Mouse (Mus musculus) myocyte (in vitro differentiated cells): ENCODE data around the gene Cgref1. TPM values are rescaled to one million over a fixed set of nuclear protein-coding genes. Genes with fewer than 3 reads are reported as not detected.

ENCODE experiments used
- H3K27me3 ChIP-seq: one replicate; pipeline ENCODE4 v1.6.1; 2011; ENCODE audit not compliant: control insufficient read depth, insufficient read depth, insufficient read length
- H3K36me3 ChIP-seq: one replicate; pipeline ENCODE4 v1.6.1; 2011; ENCODE audit not compliant: control insufficient read depth, insufficient read depth
- H3K4me2 ChIP-seq: one replicate; pipeline ENCODE4 v1.6.1; 2011; ENCODE audit warnings: low read depth, control low read depth
- H3K4me3 ChIP-seq: one replicate; pipeline ENCODE4 v1.5.1; 2011; ENCODE audit warnings: mild to moderate bottlenecking, control low read depth, moderate library complexity
- H3K79me2 ChIP-seq: one replicate; pipeline ENCODE4 v1.6.1; 2011; ENCODE audit not compliant: control insufficient read depth, insufficient read depth
- H3ac ChIP-seq: one replicate; pipeline ENCODE4 v1.6.1; 2011; ENCODE audit not compliant: control insufficient read depth, insufficient read length
- CEBPB ChIP-seq: IDR thresholded peaks from 2 replicates; pipeline ENCODE4 v1.6.1; 2011; ENCODE audit warnings: mild to moderate bottlenecking, moderate library complexity; ENCODE audit not compliant: poor library complexity, insufficient read depth, severe bottlenecking
- E2F4 ChIP-seq: IDR thresholded peaks from one replicate; pipeline ENCODE4 v1.6.1; 2011; ENCODE audit warnings: mild to moderate bottlenecking, control low read depth, moderate library complexity; ENCODE audit not compliant: insufficient read depth
- MAX ChIP-seq: IDR thresholded peaks from one replicate; pipeline ENCODE4 v1.6.1; 2011; ENCODE audit warnings: low read depth, mild to moderate bottlenecking, control low read depth
- MYOD1 ChIP-seq, 3 experiments: IDR thresholded peaks; one replicate each; pipeline ENCODE4 v1.6.1; 2011; ENCODE audit warnings: control low read depth in 2 of 3, low read depth in 2 of 3, mild to moderate bottlenecking in 2 of 3, moderate library complexity in 1 of 3; ENCODE audit not compliant: insufficient read length in 2 of 3, control insufficient read depth in 1 of 3
- MYOG ChIP-seq, 3 experiments: IDR thresholded peaks; one replicate each; pipeline ENCODE4 v1.6.1; 2011; ENCODE audit warnings: control low read depth in 2 of 3, low read depth in 2 of 3, mild to moderate bottlenecking in 2 of 3; ENCODE audit not compliant: insufficient read length in 2 of 3, control insufficient read depth in 1 of 3, insufficient read depth in 1 of 3
- POLR2A ChIP-seq: IDR thresholded peaks from one replicate; pipeline ENCODE4 v1.6.1; 2011; ENCODE audit warnings: low read depth, mild to moderate bottlenecking, control low read depth, moderate library complexity; ENCODE audit not compliant: insufficient read length
- POLR2AphosphoS2 ChIP-seq: IDR thresholded peaks from one replicate; pipeline ENCODE4 v1.6.1; 2011; ENCODE audit warnings: low read depth, control low read depth; ENCODE audit not compliant: insufficient read length
- REST ChIP-seq: IDR thresholded peaks from one replicate; pipeline ENCODE4 v1.6.1; 2011; ENCODE audit warnings: mild to moderate bottlenecking, control low read depth, moderate library complexity; ENCODE audit not compliant: insufficient read depth, insufficient read length
- SRF ChIP-seq: IDR thresholded peaks from one replicate; pipeline ENCODE4 v1.6.1; 2011; ENCODE audit warnings: low read depth; ENCODE audit not compliant: control insufficient read depth, insufficient read length
- TCF12 ChIP-seq: IDR thresholded peaks from one replicate; pipeline ENCODE4 v1.6.1; 2011; ENCODE audit warnings: mild to moderate bottlenecking, control low read depth; ENCODE audit not compliant: poor library complexity, insufficient read depth, severe bottlenecking
- TCF3 ChIP-seq: IDR thresholded peaks from one replicate; pipeline ENCODE4 v1.6.1; 2011; ENCODE audit warnings: low read depth, control low read depth; ENCODE audit not compliant: insufficient read length
- USF1 ChIP-seq: IDR thresholded peaks from one replicate; pipeline ENCODE4 v1.6.1; 2011; ENCODE audit warnings: low read depth, mild to moderate bottlenecking, control low read depth, moderate library complexity
- polyA plus RNA-seq: library from polyadenylated mRNA; unstranded; fragments of >200 nt; fragmentation: generic; extraction: Trizol; gene quantifications from one replicate; pipeline ENCODE4 v1.2.1, GENCODE M21; 2012; ENCODE audit warnings: missing spikeins

The Cgref1 gene
- polyA plus RNA-seq, 1 experiment = 26.2 TPM

GRCm38 (mm10) chr5:30954556-30954955 is 9.2 kb upstream of the Cgref1 start:
- no peak overlapping the region for H3K4me3 ChIP-seq
- no peak for TF ChIP-seq CEBPB
- TF ChIP-seq MAX = no peak
- TF ChIP-seq POLR2AphosphoS2 = peak; percentile 54
- peak; percentile 47 for TF ChIP-seq POLR2A
- H3K4me2 ChIP-seq = no peak overlapping the region
- peaks cover 36% of the 10 kb centered on the region for H3K36me3 ChIP-seq
- peaks cover 41% of the 10 kb centered on the region for H3K79me2 ChIP-seq
- H3K27me3 ChIP-seq = no peaks in the 10 kb centered on the region
- no peak overlapping the region for H3ac ChIP-seq

- H3K4me2 ChIP-seq = no peak overlapping the region
- H3ac ChIP-seq = no peak overlapping the region
- peaks cover 36% of the 10 kb centered on the region for H3K36me3 ChIP-seq
- no peaks in the 10 kb centered on the region for H3K27me3 ChIP-seq
- TF ChIP-seq MYOD1 (IDR thresholded peaks at IDR 0.05; ENCODE audit: control insufficient read depth in 1 of 3, insufficient read length in 2 of 3, low read depth in 2 of 3) (no peak), POLR2AphosphoS2 (peak; percentile 40), TCF3 (no peak), POLR2A (no peak)
- H3K79me2 ChIP-seq = peaks cover 36% of the 10 kb centered on the region
- H3K4me3 ChIP-seq = no peak overlapping the region
Observed at GRCm38 (mm10) chr5:30954065-30954464, 8.7 kb upstream of the Cgref1 start.

DNA sequence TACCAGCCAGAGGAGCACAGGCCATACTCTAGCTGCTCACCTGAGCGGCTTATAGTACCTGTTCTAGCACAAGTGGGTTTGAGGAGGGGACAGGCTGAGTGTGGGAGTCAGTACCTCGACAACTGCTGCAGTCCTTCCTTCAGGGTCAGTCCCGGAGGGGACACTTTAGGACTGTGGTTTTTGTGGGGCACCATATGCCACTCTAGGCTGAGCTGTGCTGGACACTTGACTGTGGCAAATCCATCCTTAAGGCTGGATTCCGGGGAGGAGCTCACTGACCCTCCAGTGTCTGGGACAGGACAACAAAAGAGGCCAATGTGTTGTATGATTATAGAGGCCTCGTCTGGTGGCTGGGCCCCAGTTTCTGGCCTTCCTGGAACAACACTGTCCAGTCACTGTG is 7.2 kb upstream of the Cgref1 start:
- no peak overlapping the region for H3K4me2 ChIP-seq
- no peaks in the 10 kb centered on the region for H3K27me3 ChIP-seq
- peaks cover 22% of the 10 kb centered on the region for H3K79me2 ChIP-seq
- no peak overlapping the region for H3K4me3 ChIP-seq
- H3ac ChIP-seq = no peak overlapping the region
- TF ChIP-seq USF1 = no peak
- peak; percentile 54 for TF ChIP-seq POLR2AphosphoS2
- TF ChIP-seq POLR2A = no peak
- no peak for TF ChIP-seq SRF
- TF ChIP-seq REST = no peak
- peaks cover 29% of the 10 kb centered on the region for H3K36me3 ChIP-seq

DNA sequence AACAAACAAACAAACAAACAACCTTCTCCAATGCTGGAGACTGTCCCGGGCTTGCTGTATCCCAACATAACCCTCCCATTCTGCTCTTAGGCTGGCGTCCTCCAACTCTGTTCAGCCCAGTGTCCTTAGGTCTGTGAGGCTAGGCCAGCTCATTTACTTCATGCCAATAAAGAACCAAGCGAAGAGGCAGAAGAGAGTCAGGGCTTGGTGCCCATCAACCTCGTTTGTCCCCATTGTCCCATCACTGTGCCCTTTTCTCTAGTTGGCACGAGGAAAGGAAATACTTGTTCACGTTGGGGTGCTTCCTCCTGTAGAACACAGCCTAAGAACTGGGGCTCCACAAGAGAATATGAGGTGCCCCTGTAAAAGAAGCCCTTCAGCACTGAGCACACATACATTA is 6.3 kb upstream of the Cgref1 start:
- Histone ChIP-seq H3K27me3 (no peaks in the 10 kb centered on the region), H3K36me3 (peaks cover 26% of the 10 kb centered on the region), H3K4me2 (peak overlapping the region; percentile 79), H3ac (no peak overlapping the region), H3K4me3 (no peak overlapping the region), H3K79me2 (peaks cover 20% of the 10 kb centered on the region)
- peak; percentile 58 for TF ChIP-seq POLR2AphosphoS2
- no peak for TF ChIP-seq POLR2A
- TF ChIP-seq REST = no peak
- no peak for TF ChIP-seq TCF12

GRCm38 (mm10) chr5:30950922-30951321 is 5.5 kb upstream of the Cgref1 start:
- no peak for TF ChIP-seq REST
- peak; percentile 75 for TF ChIP-seq POLR2AphosphoS2

GRCm38 (mm10) chr5:30950451-30950850 is 5.1 kb upstream of the Cgref1 start:
- TF ChIP-seq POLR2AphosphoS2 = peak; percentile 80
- TF ChIP-seq TCF3 = no peak
- Histone ChIP-seq H3K36me3 (peaks cover 19% of the 10 kb centered on the region), H3K4me3 (peak overlapping the region; percentile 39), H3ac (peak overlapping the region; percentile 41), H3K4me2 (peak overlapping the region; percentile 79), H3K27me3 (no peaks in the 10 kb centered on the region), H3K79me2 (peaks cover 20% of the 10 kb centered on the region)

More at GRCm38 (mm10) chr5:30950922-30951321, 5.5 kb upstream of the Cgref1 start:
- peak overlapping the region; percentile 39 for H3K4me3 ChIP-seq
- no peaks in the 10 kb centered on the region for H3K27me3 ChIP-seq
- H3K4me2 ChIP-seq = peak overlapping the region; percentile 79
- no peak overlapping the region for H3ac ChIP-seq
- peaks cover 20% of the 10 kb centered on the region for H3K79me2 ChIP-seq
- H3K36me3 ChIP-seq = peaks cover 23% of the 10 kb centered on the region

DNA sequence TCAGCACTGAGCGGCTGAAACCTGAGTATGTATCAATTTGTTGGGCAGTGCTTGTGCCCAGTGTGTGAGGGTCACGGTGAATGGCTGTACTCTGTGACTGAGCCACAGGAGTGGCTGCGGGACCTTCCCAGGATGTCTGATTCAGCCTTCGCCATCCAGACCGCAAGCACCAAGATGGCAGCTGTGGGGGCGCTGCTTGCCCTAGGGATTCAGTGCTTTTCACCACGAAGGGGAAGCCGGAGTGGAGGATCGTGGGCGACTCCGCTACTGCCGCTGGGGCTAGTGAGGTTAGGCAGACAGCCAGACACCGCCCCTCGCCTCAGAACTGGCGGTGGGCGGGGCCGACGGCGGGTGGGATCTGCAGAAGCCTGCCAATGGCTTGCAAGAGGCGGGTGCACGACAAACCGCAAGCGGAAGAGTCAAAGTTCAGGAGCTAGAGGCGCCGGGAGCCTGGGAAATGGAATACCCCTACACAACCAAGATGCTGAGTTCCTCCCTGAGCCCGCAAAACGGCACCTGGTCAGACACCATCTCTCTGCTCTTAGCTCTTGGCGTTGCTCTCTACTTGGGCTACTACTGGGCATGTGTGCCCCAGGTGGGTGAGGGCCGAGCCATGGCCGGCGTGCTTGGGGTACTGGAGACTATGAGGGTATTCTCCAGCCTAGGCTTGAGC is 4.4 kb upstream of the Cgref1 start:
- Histone ChIP-seq H3K36me3 (peaks cover 14% of the 10 kb centered on the region), H3K4me3 (peak overlapping the region; percentile 39), H3K27me3 (no peaks in the 10 kb centered on the region), H3K4me2 (peak overlapping the region; percentile 94), H3ac (peak overlapping the region; percentile 41), H3K79me2 (peaks cover 20% of the 10 kb centered on the region)
- TF ChIP-seq POLR2AphosphoS2 (peak; percentile 75), POLR2A (peak; percentile 83), TCF3 (no peak), E2F4 (peak; percentile 60), USF1 (no peak), REST (no peak), CEBPB (no peak), MYOD1 (IDR thresholded peaks at IDR 0.05; ENCODE audit: control insufficient read depth in 1 of 3, insufficient read length in 2 of 3, low read depth in 2 of 3) (peak in 2 of 3 experiments; percentile 64 to 83), TCF12 (peak; percentile 5), MYOG (IDR thresholded peaks at IDR 0.05; ENCODE audit: control insufficient read depth in 1 of 3, insufficient read depth in 1 of 3, insufficient read length in 2 of 3, low read depth in 2 of 3) (peak; percentile 3 to 88 (median 55))
